Mouse (Mus musculus) forebrain, embryonic 11.5 days (tissue): ENCODE measurements around the gene Ccdc62. TPM values are rescaled to one million over a fixed set of nuclear protein-coding genes. Genes with fewer than 3 reads are reported as not detected.

ENCODE experiments used
- ATAC-seq: fragments of 200-750 bp; cut with Nextera tagmentation; replicated peaks from 2 replicates; pipeline ENCODE4 v1.8.0; 2017; ENCODE audit warnings: moderate TSS enrichment; ENCODE audit not compliant: low FRiP score
- DNase-seq: peaks from one replicate; pipeline ENCODE4 v3.0.0-alpha.2; 2017; ENCODE audit warnings: low spot score
- H3K27ac ChIP-seq: fragments of 300-500 bp; sonication (generic); 2 replicates; pipeline ENCODE4 v1.5.1; 2014; ENCODE audit warnings: low read depth, low read length
- H3K27me3 ChIP-seq: fragments of 300-500 bp; sonication (generic); 2 replicates; pipeline ENCODE4 v1.6.1; 2014; ENCODE audit warnings: mild to moderate bottlenecking, low read length, mixed read lengths; ENCODE audit not compliant: control insufficient read depth, insufficient read depth
- H3K36me3 ChIP-seq: fragments of 300-500 bp; sonication (generic); 2 replicates; pipeline ENCODE4 v1.6.1; 2014; ENCODE audit warnings: mild to moderate bottlenecking, low read length, moderate library complexity, mixed read lengths; ENCODE audit not compliant: control insufficient read depth, insufficient read depth
- H3K4me1 ChIP-seq: fragments of 300-500 bp; sonication (generic); replicated peaks from 2 replicates; pipeline ENCODE4 v1.6.1; 2014; ENCODE audit warnings: low read length, mixed read lengths; ENCODE audit not compliant: control insufficient read depth, insufficient read depth
- H3K4me2 ChIP-seq: fragments of 300-500 bp; sonication (generic); 2 replicates; pipeline ENCODE4 v1.6.1; 2014; ENCODE audit warnings: low read depth, mild to moderate bottlenecking, low read length, moderate library complexity, mixed read lengths; ENCODE audit not compliant: severe bottlenecking
- H3K4me3 ChIP-seq: fragments of 300-500 bp; sonication (generic); 2 replicates; pipeline ENCODE4 v1.5.1; 2014; ENCODE audit warnings: low read depth, low read length
- H3K9ac ChIP-seq: fragments of 300-500 bp; sonication (generic); 2 replicates; pipeline ENCODE4 v1.6.1; 2014; ENCODE audit warnings: low read length
- H3K9me3 ChIP-seq: fragments of 300-500 bp; sonication (generic); 2 replicates; pipeline ENCODE4 v1.6.1; 2016; ENCODE audit warnings: low read length, mixed read lengths; ENCODE audit not compliant: control insufficient read depth
- WGBS: fragments of 180-500 bp; shearing (Covaris S2); extraction: QIAGEN DNeasy Blood & Tissue Kit; methylation state at CpG from one replicate; pipeline ENCODE4 v1.1.7; 2014; 5-methylcytosine and 5-hydroxymethylcytosine counted together
- polyA plus RNA-seq: library from polyadenylated mRNA; unstranded; fragments of >200 nt; fragmentation: Nextera tagmentation; extraction: Ambion mirVana; gene quantifications from 2 replicates; pipeline ENCODE4 v1.2.1, GENCODE M21; 2014

Gene Ccdc62
- polyA plus RNA-seq, 1 experiment from 2014 or later: 3.9 TPM

- H3K9ac ChIP-seq: no peak overlapping the region
- 70% methylated on average over 8 of the region's 8 CpGs for WGBS
- peaks cover 2% of the 10 kb centered on the region; the same call in 1 of the 2 replicates for H3K27me3 ChIP-seq
- ATAC-seq (no peak), DNase-seq (no peak)
- no peak overlapping the region for H3K4me2 ChIP-seq
- no peaks in the 10 kb centered on the region for H3K9me3 ChIP-seq
- 0 out of 2 replicates have a peak, but pooled peaks cover 2% of the 10 kb centered on the region for H3K4me1 ChIP-seq
- no peak overlapping the region for H3K4me3 ChIP-seq
- H3K27ac ChIP-seq: no peak overlapping the region
- H3K36me3 ChIP-seq: no peaks in the 10 kb centered on the region
Measured at GRCm38 (mm10) chr5:123969216-123969615, 38.7 kb downstream of the Ccdc62 start.

GRCm38 (mm10) chr5:123970576-123970975, 40.1 kb downstream of the Ccdc62 start:
- Histone ChIP-seq H3K36me3 (no peaks in the 10 kb centered on the region), H3K27ac (no peak overlapping the region), H3K27me3 (peaks cover 2% of the 10 kb centered on the region; the same call in 1 of the 2 replicates), H3K4me2 (no peak overlapping the region), H3K4me3 (no peak overlapping the region), H3K4me1 (peaks cover 2% of the 10 kb centered on the region; the same call in 1 of the 2 replicates), H3K9me3 (no peaks in the 10 kb centered on the region), H3K9ac (no peak overlapping the region)
- 84% methylated on average over 4 of the region's 4 CpGs for WGBS
- ATAC-seq: no peak
- no peak for DNase-seq

GRCm38 (mm10) chr5:123972453-123972852, 42.0 kb downstream of the Ccdc62 start:
- DNase-seq (no peak), ATAC-seq (no peak)
- 79% methylated on average over 6 of the region's 6 CpGs for WGBS
- peaks cover 6% of the 10 kb centered on the region; the same call in 1 of the 2 replicates for H3K4me1 ChIP-seq
- H3K27ac ChIP-seq: no peak overlapping the region
- no peak overlapping the region for H3K4me2 ChIP-seq
- no peaks in the 10 kb centered on the region for H3K9me3 ChIP-seq
- no peak overlapping the region for H3K4me3 ChIP-seq
- H3K27me3 ChIP-seq: peaks cover 2% of the 10 kb centered on the region; the same call in 1 of the 2 replicates
- H3K36me3 ChIP-seq: no peaks in the 10 kb centered on the region
- no peak overlapping the region for H3K9ac ChIP-seq

DNA sequence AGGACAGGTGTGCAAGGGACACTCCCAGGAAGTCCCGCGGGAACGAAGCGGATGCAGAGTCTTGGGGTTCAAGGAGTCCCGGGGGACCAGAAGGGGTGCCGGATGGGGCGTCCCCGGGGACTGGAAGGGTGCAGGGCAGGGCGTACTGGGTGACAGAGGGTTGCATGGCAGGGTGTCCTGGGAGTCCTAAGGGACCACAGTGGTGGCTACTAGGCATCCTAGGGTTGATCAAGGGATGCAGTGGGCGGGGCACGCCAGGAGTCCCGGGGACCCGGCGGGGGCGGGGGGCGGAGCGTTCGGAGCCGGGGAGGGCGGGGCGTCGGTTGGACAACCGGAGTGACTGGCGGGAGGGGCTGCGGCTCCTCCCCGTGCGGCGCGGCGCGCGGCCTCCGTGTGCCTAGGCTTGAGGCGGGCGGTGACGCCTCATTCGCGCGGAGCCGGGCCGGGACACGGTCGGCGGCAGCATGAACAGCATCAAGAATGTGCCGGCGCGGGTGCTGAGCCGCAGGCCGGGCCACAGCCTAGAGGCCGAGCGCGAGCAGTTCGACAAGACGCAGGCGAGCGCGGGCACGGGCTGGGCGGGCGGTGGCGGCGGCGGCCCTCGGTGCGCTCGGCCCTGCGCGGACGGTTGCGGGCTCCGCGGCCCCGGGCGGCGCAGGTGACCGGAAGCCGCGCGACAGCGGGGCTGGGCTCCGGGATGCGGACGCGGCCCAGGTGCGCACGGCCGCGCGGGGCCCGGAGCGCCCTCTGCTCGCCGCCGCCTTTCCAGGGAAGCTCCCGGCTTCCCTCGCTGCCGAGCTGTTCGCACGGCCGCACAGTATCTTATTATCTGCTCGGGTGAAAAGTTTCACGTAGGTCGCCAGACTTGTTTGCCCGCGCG, 43.1 kb downstream of the Ccdc62 start, which contains the start of gene Hip1r:
Hip1r (plus strand) TSS at position 330 of the 880 bp plus-strand sequence.
- under 1% methylated on average over 90 of the region's 106 CpGs for WGBS
- H3K4me1 ChIP-seq: peaks cover 6% of the 10 kb centered on the region; the same call in 1 of the 2 replicates

GRCm38 (mm10) chr5:123974179-123974485, 43.7 kb downstream of the Ccdc62 start:
- peak overlapping the region; percentile 72 for H3K9ac ChIP-seq
- ATAC-seq: no peak
- H3K4me2 ChIP-seq: peak overlapping the region; percentile 97
- no peak overlapping the region for H3K27ac ChIP-seq
- under 1% methylated on average over 14 of the region's 14 CpGs for WGBS
- H3K4me3 ChIP-seq: peak overlapping the region; percentile 77
- DNase-seq: no peak
- peaks cover 2% of the 10 kb centered on the region; the same call in 1 of the 2 replicates for H3K27me3 ChIP-seq
- H3K9me3 ChIP-seq: no peaks in the 10 kb centered on the region
- H3K36me3 ChIP-seq: no peaks in the 10 kb centered on the region
- peaks cover 6% of the 10 kb centered on the region; the same call in 1 of the 2 replicates for H3K4me1 ChIP-seq

More for the DNA sequence above, 43.1 kb downstream of the Ccdc62 start, which contains the start of gene Hip1r:
- DNase-seq (peak; percentile 88), ATAC-seq (peak; percentile 66)
- H3K4me2 ChIP-seq: peak within 1 kb of the TSS; percentile 97
- H3K9me3 ChIP-seq: no peaks in the 10 kb centered on the region
- no peaks in the 10 kb centered on the region for H3K36me3 ChIP-seq
- peak within 1 kb of the TSS; percentile 77 for H3K4me3 ChIP-seq
- H3K9ac ChIP-seq: peak within 1 kb of the TSS; percentile 72
- no peak within 1 kb of the TSS for H3K27ac ChIP-seq
- peaks cover 2% of the 10 kb centered on the region; the same call in 1 of the 2 replicates for H3K27me3 ChIP-seq

GRCm38 (mm10) chr5:123974616-123975111, 44.2 kb downstream of the Ccdc62 start:
- 36% methylated on average over 11 of the region's 11 CpGs for WGBS
- Histone ChIP-seq H3K4me2 (peak overlapping the region; percentile 97), H3K27me3 (peaks cover 2% of the 10 kb centered on the region; the same call in 1 of the 2 replicates), H3K4me1 (peaks cover 6% of the 10 kb centered on the region; the same call in 1 of the 2 replicates), H3K9me3 (no peaks in the 10 kb centered on the region), H3K36me3 (no peaks in the 10 kb centered on the region), H3K27ac (no peak overlapping the region), H3K4me3 (peak overlapping the region; percentile 77), H3K9ac (no peak overlapping the region)
- DNase-seq (no peak), ATAC-seq (no peak)

DNA sequence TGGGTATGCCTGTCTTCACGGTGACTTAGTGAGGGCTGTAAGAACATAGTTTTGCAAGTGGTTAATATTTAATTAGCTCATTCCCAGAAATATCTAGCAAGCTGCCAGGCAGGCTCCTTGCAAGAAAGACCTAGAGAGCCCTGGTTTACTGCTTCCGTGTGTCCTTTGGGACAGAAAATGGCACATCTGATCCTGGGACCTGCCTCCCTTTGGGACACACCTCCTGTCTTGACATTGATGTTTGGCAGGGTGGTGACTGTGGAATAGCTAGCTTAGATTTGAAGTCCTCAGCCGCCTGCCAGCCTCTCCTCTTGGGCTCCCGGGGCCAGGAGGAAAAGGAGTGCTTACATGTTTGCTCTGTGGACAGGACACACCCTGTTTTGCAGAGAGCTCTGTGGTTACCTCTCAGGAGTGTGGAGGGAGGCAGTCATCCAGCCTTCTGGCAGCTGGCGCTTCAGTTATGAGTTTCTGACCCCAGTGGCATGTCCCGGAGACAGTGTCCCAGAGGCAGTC, 45.2 kb downstream of the Ccdc62 start:
- peaks cover 2% of the 10 kb centered on the region; the same call in 1 of the 2 replicates for H3K27me3 ChIP-seq
- H3K4me3 ChIP-seq: no peak overlapping the region
- H3K9me3 ChIP-seq: no peaks in the 10 kb centered on the region
- no peak overlapping the region for H3K27ac ChIP-seq
- no peaks in the 10 kb centered on the region for H3K36me3 ChIP-seq
- 80% methylated on average over 6 of the region's 6 CpGs for WGBS
- no peak overlapping the region for H3K9ac ChIP-seq
- DNase-seq (no peak), ATAC-seq (no peak)
- no peak overlapping the region for H3K4me2 ChIP-seq
- peaks cover 6% of the 10 kb centered on the region; the same call in 1 of the 2 replicates for H3K4me1 ChIP-seq

DNA sequence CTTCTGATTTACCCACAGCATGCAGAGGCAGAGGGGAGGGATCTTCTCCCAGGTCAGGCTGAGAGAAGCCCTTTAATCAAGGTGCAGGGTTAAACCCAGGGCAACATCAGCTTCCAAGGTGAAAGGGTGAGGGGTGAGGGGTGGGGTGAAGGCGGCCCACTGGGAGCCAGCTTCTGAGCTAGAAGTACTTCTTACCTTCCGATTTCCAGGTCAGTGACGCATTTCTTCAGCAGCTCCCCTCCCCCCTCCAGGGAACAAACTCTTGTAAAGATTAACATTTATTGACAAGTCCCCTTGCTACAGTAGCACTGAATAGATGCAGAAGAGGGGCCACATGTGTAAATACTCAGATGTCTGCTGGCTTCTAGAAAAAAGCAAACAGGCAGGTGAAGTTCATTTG, 46.8 kb downstream of the Ccdc62 start:
- Histone ChIP-seq H3K27me3 (peaks cover 2% of the 10 kb centered on the region; the same call in 1 of the 2 replicates), H3K27ac (no peak overlapping the region), H3K9ac (no peak overlapping the region), H3K4me2 (no peak overlapping the region), H3K4me3 (no peak overlapping the region), H3K36me3 (no peaks in the 10 kb centered on the region), H3K9me3 (no peaks in the 10 kb centered on the region), H3K4me1 (peaks cover 6% of the 10 kb centered on the region; the same call in 1 of the 2 replicates)
- 42% methylated on average over 3 of the region's 3 CpGs for WGBS
- no peak for DNase-seq
- ATAC-seq: no peak
